Mouse (Mus musculus): ENCODE measurements around the gene Gss.

Gss gene

GRCm38 (mm10) chr2:155513543-155513942, 79.1 kb downstream of the Gss start:
- no peak for DNase-seq
